Mouse (Mus musculus) hindbrain, embryonic 13.5 days (tissue): ENCODE data around the gene 4930556J24Rik. TPM values are rescaled to one million over a fixed set of nuclear protein-coding genes. Genes with fewer than 3 reads are reported as not detected.
A peak's percentile ranks its signal among the peaks of the same experiment; 100 is the strongest.
"Not testable (repeated sequence)": the region's sequence is repeated elsewhere in the genome, so short reads cannot be mapped to it uniquely, and the experiment has no call there.

Experiments used
- ATAC-seq: fragments of 200-750 bp; cut with Nextera tagmentation; 2 replicates; pipeline ENCODE4 v1.8.0; 2017; ENCODE audit warnings: moderate TSS enrichment; ENCODE audit not compliant: low FRiP score
- H3K27ac ChIP-seq: fragments of 300-500 bp; sonication (generic); 2 replicates; pipeline ENCODE4 v1.5.1; 2015; ENCODE audit warnings: inconsistent platforms, mild to moderate bottlenecking, moderate library complexity
- H3K27me3 ChIP-seq: fragments of 300-500 bp; sonication (generic); 2 replicates; pipeline ENCODE4 v1.6.1; 2015; ENCODE audit warnings: mild to moderate bottlenecking, inconsistent platforms
- H3K36me3 ChIP-seq: fragments of 300-500 bp; sonication (generic); 2 replicates; pipeline ENCODE4 v1.6.1; 2015; ENCODE audit warnings: mild to moderate bottlenecking, inconsistent platforms
- H3K4me1 ChIP-seq: fragments of 300-500 bp; sonication (generic); replicated peaks from 2 replicates; pipeline ENCODE4 v1.6.1; 2015; ENCODE audit warnings: inconsistent platforms
- H3K4me2 ChIP-seq: fragments of 300-500 bp; sonication (generic); 2 replicates; pipeline ENCODE4 v1.6.1; 2015; ENCODE audit warnings: inconsistent platforms, mild to moderate bottlenecking, moderate library complexity
- H3K4me3 ChIP-seq: fragments of 300-500 bp; sonication (generic); 2 replicates; pipeline ENCODE4 v1.5.1; 2015; ENCODE audit warnings: mild to moderate bottlenecking, inconsistent platforms
- H3K9ac ChIP-seq: fragments of 300-500 bp; sonication (generic); 2 replicates; pipeline ENCODE4 v1.6.1; 2015; ENCODE audit warnings: mild to moderate bottlenecking, inconsistent platforms
- H3K9me3 ChIP-seq: fragments of 300-500 bp; sonication (generic); 2 replicates; pipeline ENCODE4 v1.6.1; 2016; ENCODE audit warnings: inconsistent platforms
- WGBS: fragments of 180-500 bp; shearing (Covaris S2); methylation state at CpG from one replicate; pipeline ENCODE4 v1.1.7; 2015; 5-methylcytosine and 5-hydroxymethylcytosine counted together
- polyA plus RNA-seq: library from polyadenylated mRNA; unstranded; fragments of >200 nt; fragmentation: Nextera tagmentation; extraction: Ambion mirVana; gene quantifications from 2 replicates; pipeline ENCODE4 v1.2.1, GENCODE M21; 2015

The 4930556J24Rik gene
- polyA plus RNA-seq, 1 experiment from 2014 or later, result not detected

DNA sequence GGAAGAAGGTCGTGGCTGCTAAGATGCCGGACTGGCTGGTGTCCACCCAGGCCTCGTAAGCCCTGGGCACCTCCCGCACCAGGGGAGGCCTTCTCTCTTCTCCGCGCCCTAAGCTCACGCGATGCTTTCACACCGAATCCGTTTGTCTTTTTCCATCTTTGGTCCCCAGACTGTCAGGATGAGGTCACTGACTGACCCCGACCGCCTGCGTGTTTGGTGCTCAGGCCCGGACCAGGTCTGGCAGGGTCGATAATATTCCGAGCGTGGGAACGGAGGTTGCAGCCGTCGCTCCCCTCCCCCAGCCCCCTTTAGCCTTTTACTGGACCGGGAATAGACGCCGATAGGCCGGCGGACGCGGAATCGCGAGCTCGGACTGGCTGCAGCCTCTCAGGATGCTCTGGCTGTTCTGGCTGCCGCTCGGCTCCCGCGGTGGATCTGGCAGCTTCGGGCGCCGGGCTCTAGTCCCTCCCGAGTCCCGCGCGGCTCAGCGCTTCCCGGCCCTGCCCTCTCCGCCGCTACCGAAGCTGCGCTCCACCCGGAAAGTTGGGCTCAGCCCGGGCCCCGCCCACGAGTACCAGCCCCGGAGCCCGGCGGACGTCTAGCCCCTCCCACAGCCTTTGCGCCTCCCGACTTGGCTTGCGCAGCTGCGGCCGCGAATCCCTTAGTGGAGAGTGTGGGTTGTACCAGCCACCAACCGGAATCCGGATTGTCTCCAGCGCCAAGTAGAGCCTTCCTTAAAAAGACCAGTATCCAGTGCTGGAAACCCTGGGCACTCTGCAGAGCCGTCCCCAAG is 63.1 kb downstream of the 4930556J24Rik start:
- Histone ChIP-seq H3K4me2 (peak overlapping the region; percentile 89), H3K9ac (peak overlapping the region; percentile 81), H3K9me3 (no peaks in the 10 kb centered on the region), H3K27me3 (0 out of 2 replicates have a peak, but pooled peaks cover 5% of the 10 kb centered on the region), H3K4me1 (peaks cover 53% of the 10 kb centered on the region), H3K36me3 (no peaks in the 10 kb centered on the region), H3K27ac (peak overlapping the region; percentile 77), H3K4me3 (peak overlapping the region; percentile 62)
- peak; percentile 82 for ATAC-seq
- under 1% methylated on average over 65 of the region's 65 CpGs for WGBS

GRCm38 (mm10) chr11:3912875-3913271 is 63.7 kb downstream of the 4930556J24Rik start:
- Histone ChIP-seq H3K4me3 (peak overlapping the region; percentile 62), H3K9me3 (no peaks in the 10 kb centered on the region), H3K4me1 (peaks cover 59% of the 10 kb centered on the region), H3K4me2 (peak overlapping the region; percentile 89), H3K27me3 (0 out of 2 replicates have a peak, but pooled peaks cover 5% of the 10 kb centered on the region), H3K27ac (peak overlapping the region; percentile 77), H3K36me3 (no peaks in the 10 kb centered on the region; the same call in 1 of the 2 replicates), H3K9ac (peak overlapping the region; percentile 81)
- no peak; the same call in 1 of the 2 replicates for ATAC-seq
- WGBS, result 2% methylated on average over 16 of the region's 16 CpGs

DNA sequence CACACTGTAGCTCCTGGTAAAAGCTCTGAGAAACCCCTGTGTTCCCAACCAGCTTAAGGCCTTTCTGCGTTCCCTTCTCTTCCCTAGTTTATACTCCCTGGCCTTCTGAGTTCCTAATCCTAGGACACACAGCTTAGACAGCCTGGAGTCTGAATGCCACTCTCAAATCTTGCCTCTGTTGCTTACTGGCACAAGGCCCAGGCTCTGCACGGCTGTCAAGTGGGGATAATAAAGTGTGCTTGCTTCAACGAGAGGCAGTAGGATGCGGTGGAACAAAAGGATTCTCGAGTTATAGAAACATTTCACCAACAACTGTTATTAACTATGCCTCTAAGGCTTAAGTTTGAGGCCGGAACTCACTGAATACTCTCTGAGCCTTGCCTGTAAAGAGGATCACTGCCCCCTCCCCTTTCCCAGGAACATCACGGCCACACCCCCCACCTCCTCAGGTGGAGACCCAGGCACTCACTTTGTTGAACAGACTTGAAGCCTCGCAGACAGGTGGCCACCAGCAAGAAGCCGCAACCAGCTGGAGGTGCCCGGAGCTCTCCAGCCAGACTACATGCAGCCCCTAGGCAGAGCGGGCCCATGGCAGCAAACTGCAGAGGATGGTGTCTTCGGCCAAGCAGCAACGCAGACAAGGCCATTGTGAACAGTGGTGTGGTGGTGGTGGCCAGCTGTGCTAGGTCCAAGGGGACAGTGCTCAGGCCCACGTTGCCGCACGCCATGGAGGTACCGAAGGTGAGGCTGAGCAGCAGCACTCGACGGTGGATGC is 64.3 kb downstream of the 4930556J24Rik start:
- H3K27me3 ChIP-seq, result 0 out of 2 replicates have a peak, but pooled peaks cover 5% of the 10 kb centered on the region
- 14% methylated on average over 19 of the region's 19 CpGs for WGBS
- peak; percentile 28; the same call in 1 of the 2 replicates for ATAC-seq
- peak overlapping the region; percentile 81 for H3K9ac ChIP-seq
- peaks cover 63% of the 10 kb centered on the region for H3K4me1 ChIP-seq
- peak overlapping the region; percentile 89 for H3K4me2 ChIP-seq
- peak overlapping the region; percentile 77; the same call in 1 of the 2 replicates for H3K27ac ChIP-seq
- peaks cover 5% of the 10 kb centered on the region for H3K36me3 ChIP-seq
- H3K4me3 ChIP-seq, result peak overlapping the region; percentile 62
- H3K9me3 ChIP-seq, result no peaks in the 10 kb centered on the region

GRCm38 (mm10) chr11:3911440-3911839 is 65.1 kb downstream of the 4930556J24Rik start:
- WGBS, result 89% methylated on average over 6 of the region's 6 CpGs
- H3K36me3 ChIP-seq, result peaks cover 14% of the 10 kb centered on the region
- peak overlapping the region; percentile 89 for H3K4me2 ChIP-seq
- not testable (repeated sequence) for H3K27me3 ChIP-seq, ATAC-seq, H3K27ac ChIP-seq, H3K9me3 ChIP-seq
- H3K9ac ChIP-seq, result peak overlapping the region; percentile 31
- peaks cover 63% of the 10 kb centered on the region for H3K4me1 ChIP-seq
- H3K4me3 ChIP-seq, result peak overlapping the region; percentile 62

DNA sequence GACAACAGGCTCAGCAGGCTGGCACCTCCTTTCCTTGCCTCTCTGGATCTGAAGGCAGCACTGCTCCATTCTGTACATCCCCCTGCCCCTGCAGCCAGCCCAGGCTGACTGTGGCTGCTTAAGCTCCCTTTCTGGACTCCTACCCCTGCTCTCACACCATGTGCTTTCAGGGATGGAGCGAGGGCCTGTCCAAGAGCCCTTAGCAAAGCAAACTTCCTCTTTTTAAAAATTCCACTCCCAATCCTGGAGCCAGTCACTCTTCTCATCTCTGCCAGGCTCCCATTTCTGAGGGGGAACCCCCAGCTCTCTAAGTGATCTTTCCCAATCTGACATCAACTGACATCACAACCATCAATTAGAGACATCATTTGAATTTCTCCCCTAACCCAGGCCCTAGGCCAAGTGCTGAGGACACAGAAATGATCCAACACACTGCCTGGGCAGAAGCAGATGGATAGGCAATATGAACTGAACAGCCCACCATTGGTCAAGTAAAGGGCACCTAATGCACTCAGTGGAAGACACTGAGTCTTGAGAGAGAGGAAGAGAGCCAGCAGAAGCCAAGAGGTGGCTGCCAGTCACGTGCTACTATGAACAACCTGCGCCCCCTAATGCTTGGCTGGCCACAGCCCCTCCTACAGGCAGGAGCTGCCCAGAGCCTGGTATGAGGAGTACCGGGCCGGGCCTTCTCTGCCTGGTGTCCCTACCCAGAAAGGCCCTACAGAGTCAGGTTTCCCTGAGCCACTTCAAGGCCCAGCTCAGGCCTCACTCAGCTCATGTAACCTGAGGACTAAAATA is 65.9 kb downstream of the 4930556J24Rik start:
- WGBS, result 67% methylated on average over 5 of the region's 5 CpGs
- H3K27ac ChIP-seq, result no peak overlapping the region

DNA sequence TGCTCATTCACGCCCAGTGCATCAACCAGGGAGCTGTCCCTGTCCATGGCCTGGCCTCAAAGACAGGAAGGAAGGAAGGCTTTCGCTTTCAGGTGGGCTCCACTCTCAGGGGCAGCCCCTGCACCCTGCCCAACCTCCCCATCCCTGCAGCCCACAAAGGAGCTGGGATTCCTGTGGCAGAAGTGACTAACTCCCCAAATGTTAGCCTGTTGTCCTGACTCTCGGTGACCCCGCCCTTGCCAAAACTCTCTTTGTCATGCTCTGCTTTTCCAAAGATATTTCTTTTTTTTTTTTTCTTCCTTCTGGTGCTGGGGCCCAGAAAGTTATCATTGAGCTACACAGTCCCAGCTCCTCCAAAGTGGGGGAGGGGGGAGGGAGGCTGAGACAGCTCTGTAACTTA is 67.3 kb downstream of the 4930556J24Rik start:
- no peak overlapping the region for H3K4me2 ChIP-seq
- H3K9me3 ChIP-seq, result no peaks in the 10 kb centered on the region
- H3K27ac ChIP-seq, result no peak overlapping the region
- peaks cover 26% of the 10 kb centered on the region for H3K36me3 ChIP-seq
- H3K4me1 ChIP-seq, result peaks cover 60% of the 10 kb centered on the region
- no peak overlapping the region for H3K9ac ChIP-seq
- no peak for ATAC-seq
- no peaks in the 10 kb centered on the region for H3K27me3 ChIP-seq
- 92% methylated on average over 4 of the region's 4 CpGs for WGBS
- H3K4me3 ChIP-seq, result no peak overlapping the region

More for the DNA sequence above, 65.9 kb downstream of the 4930556J24Rik start:
- Histone ChIP-seq H3K4me3 (peak overlapping the region; percentile 62), H3K36me3 (peaks cover 15% of the 10 kb centered on the region), H3K9ac (peak overlapping the region; percentile 31), H3K4me2 (peak overlapping the region; percentile 89), H3K4me1 (peaks cover 63% of the 10 kb centered on the region), H3K9me3 (no peaks in the 10 kb centered on the region), H3K27me3 (0 out of 2 replicates have a peak, but pooled peaks cover under 1% of the 10 kb centered on the region)
- ATAC-seq, result no peak

DNA sequence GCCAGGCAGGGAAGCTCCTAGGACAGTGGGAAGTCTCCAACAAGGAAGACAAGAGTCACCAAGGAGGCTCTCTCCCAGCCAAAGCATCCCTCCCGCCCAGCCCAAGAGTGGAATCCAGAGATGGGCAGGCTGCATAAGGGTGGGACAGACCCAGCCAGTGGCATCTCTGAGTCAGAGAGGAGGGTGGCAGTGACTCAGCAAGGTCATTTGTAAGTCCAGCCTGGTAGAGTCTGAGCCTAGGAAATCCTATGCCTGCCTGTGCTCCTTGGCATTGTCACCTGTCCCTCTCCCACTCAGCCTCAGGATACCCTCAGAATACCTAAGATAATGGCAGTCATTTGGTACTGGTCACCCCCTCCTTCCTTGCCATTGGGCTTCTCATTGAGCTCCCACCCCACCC is 71.1 kb downstream of the 4930556J24Rik start:
- Histone ChIP-seq H3K4me2 (no peak overlapping the region), H3K36me3 (peaks cover 38% of the 10 kb centered on the region), H3K9me3 (no peaks in the 10 kb centered on the region), H3K4me1 (peaks cover 39% of the 10 kb centered on the region), H3K27me3 (no peaks in the 10 kb centered on the region), H3K4me3 (no peak overlapping the region), H3K27ac (no peak overlapping the region; the same call in 1 of the 2 replicates), H3K9ac (no peak overlapping the region)
- 90% methylated on average over 1 of the region's 1 CpGs for WGBS
- ATAC-seq, result no peak

DNA sequence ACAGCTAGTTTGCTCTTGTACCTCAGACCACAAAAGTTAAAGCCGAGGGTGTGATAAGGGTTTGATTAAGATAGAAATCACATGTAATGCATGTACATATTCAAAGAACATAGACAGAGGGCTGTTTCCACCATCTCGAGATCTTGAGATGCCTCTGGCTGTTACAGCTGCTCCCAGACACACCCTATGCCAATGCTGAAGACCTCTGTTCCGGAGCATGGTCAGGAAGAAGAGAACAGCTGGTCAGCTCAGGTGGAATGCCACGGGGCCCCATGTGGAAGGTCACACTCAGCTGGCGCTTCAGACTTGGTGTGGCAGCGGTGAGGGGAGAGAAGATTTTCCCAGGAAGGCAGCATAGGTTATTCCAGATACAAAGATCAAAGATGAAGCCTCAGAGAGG is 71.9 kb downstream of the 4930556J24Rik start:
- H3K4me3 ChIP-seq, result no peak overlapping the region
- no peaks in the 10 kb centered on the region for H3K9me3 ChIP-seq
- WGBS, result 80% methylated on average over 6 of the region's 6 CpGs
- no peak for ATAC-seq
- H3K9ac ChIP-seq, result no peak overlapping the region
- H3K27me3 ChIP-seq, result no peaks in the 10 kb centered on the region
- H3K4me1 ChIP-seq, result peaks cover 38% of the 10 kb centered on the region
- H3K36me3 ChIP-seq, result peaks cover 38% of the 10 kb centered on the region
- H3K27ac ChIP-seq, result no peak overlapping the region
- H3K4me2 ChIP-seq, result no peak overlapping the region

DNA sequence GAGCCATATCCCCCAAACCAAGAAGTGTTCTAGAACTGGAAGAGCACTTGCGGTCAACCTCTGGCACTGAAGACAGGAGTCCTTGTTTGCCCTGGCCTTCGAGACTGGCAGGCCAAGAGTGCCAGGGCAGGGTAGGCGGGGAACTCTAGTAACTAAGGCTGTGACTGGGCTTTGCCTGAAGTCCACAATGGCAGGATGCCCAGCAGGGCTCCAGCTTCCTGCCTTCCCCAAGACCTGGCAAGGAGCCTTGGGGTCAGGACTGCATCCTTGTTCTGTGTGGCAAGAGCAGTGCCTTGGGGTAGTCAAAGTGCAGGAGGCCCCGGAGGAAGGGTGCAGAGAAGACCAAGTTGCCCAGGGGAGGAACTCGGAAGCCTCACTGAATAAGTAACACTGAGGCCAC is 73.5 kb downstream of the 4930556J24Rik start:
- peaks cover 32% of the 10 kb centered on the region for H3K4me1 ChIP-seq
- H3K27me3 ChIP-seq, result no peaks in the 10 kb centered on the region
- H3K9me3 ChIP-seq, result no peaks in the 10 kb centered on the region; the same call in 1 of the 2 replicates
- 79% methylated on average over 5 of the region's 5 CpGs for WGBS
- no peak overlapping the region for H3K9ac ChIP-seq
- no peak overlapping the region for H3K4me2 ChIP-seq
- peaks cover 54% of the 10 kb centered on the region for H3K36me3 ChIP-seq
- H3K4me3 ChIP-seq, result no peak overlapping the region
- no peak for ATAC-seq
- no peak overlapping the region for H3K27ac ChIP-seq

DNA sequence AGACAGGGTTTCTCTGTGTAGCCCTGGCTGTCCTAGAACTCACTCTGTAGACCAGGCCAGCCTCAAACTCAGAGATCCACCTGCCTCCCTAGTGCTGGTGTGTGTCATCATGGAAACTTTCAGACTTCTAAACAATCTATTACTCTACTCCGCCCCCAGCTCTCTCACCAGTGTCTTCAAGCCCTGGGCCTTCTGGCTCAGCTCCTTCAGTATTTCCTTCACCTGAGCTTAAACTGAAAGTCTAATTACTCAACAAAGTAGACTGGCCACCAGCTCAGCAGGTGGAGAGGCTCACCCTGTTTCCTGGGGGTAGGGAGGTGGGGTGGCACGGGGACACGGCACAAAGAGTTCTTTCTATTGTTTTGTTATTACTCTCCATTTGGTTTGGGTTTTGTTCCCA is 74.1 kb downstream of the 4930556J24Rik start:
- no peak overlapping the region for H3K27ac ChIP-seq
- no peak overlapping the region for H3K4me3 ChIP-seq
- H3K4me2 ChIP-seq, result no peak overlapping the region
- peaks cover 27% of the 10 kb centered on the region for H3K4me1 ChIP-seq
- no peak overlapping the region for H3K9ac ChIP-seq
- WGBS, result 89% methylated on average over 3 of the region's 3 CpGs
- H3K9me3 ChIP-seq, result no peaks in the 10 kb centered on the region; the same call in 1 of the 2 replicates
- no peak for ATAC-seq
- H3K27me3 ChIP-seq, result no peaks in the 10 kb centered on the region
- H3K36me3 ChIP-seq, result peaks cover 57% of the 10 kb centered on the region

GRCm38 (mm10) chr11:3900296-3900695 is 76.3 kb downstream of the 4930556J24Rik start:
- Histone ChIP-seq H3K9me3 (no peaks in the 10 kb centered on the region; the same call in 1 of the 2 replicates), H3K4me3 (no peak overlapping the region), H3K27ac (no peak overlapping the region), H3K4me1 (peaks cover 37% of the 10 kb centered on the region), H3K27me3 (no peaks in the 10 kb centered on the region), H3K4me2 (no peak overlapping the region), H3K36me3 (peaks cover 55% of the 10 kb centered on the region), H3K9ac (no peak overlapping the region)
- WGBS, result 93% methylated on average over 6 of the region's 6 CpGs
- no peak for ATAC-seq
